Mouse (Mus musculus): ENCODE data around the gene Ankrd9. TPM values are rescaled to one million over a fixed set of nuclear protein-coding genes. Genes with fewer than 3 reads are reported as not detected.

Ankrd9 gene
- polyA plus RNA-seq, 1 experiment = 157 TPM

DNA sequence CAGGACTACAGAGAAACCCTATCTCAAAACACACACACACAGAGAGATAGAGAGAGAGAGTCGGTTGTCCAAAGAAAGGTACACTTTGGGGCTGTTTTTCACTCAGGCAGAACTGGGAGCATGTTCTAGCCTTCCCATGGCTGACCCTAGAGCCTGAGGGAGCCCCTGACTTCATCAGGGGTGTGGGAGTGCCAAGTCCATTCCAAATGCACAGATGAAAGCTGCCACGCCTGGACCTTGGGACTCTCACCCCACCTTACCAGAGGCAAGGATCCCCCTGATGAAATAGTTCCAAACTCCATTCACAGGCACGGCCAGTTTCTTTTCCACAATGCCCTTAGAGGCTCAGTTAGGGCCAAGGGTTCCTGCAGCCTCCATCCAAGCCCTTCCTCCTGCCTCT is 968 bp upstream of the Ankrd9 start:
- TF ChIP-seq POLR2A (IDR thresholded peaks at IDR 0.05; ENCODE audit: control insufficient read depth, low read depth, low read length) (peak; percentile 51; the same call in 1 of the 2 replicates), CTCF (IDR thresholded peaks at IDR 0.05; ENCODE audit: control insufficient read depth, insufficient read depth, insufficient replicate concordance, low read depth, low read length) (no peak)
- Histone ChIP-seq H3K27me3 (ENCODE audit: control insufficient read depth, insufficient read depth, low read length) (no peaks in the 10 kb centered on the region), H3K4me1 (ENCODE audit: control insufficient read depth, insufficient read depth, low read length) (peaks cover 20% of the 10 kb centered on the region), H3K4me3 (ENCODE audit: control insufficient read depth, low read depth, low read length) (peak overlapping the region; percentile 93), H3K36me3 (ENCODE audit: control insufficient read depth, insufficient read depth, low read length) (no peaks in the 10 kb centered on the region), H3K27ac (ENCODE audit: control insufficient read depth, insufficient read depth, low read depth, low read length) (peak overlapping the region; percentile 69)

DNA sequence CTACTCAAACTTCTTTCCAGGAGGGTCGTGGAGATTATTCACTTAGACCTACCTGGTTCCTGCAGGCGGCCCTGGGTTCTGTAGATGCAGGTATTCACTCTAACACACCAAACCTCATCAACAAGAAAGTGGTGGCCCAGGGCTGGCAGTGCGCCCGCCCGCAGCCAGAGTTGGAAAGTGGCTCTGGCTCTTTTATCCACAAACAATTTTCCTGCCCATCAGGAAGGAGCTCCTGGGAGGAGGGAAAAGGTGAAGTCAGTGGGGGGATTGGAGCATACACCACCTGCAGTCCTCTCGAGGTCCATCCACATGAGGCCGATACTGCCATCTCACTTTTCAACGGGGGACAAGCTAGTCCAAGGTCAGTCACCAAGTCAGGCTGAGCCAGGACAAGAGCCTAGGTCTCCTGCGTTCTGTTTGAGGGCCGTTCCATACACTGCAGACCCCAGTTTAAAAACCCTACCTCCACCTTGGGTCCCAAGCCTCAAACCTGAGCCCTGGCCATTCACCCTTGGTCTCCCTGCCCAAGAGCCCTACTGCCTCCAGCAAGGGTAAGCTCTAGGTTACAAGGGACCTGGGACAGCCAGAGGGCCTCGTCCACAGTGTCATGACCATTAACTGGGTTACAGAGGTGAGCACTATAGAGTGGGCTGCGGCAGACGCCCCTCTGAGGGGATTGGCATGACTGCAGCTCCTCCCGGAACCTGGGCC is 789 bp downstream of the Ankrd9 start:
- H3K4me3 ChIP-seq (ENCODE audit: control insufficient read depth, low read depth, low read length) = peak overlapping the region; percentile 93
- H3K36me3 ChIP-seq (ENCODE audit: control insufficient read depth, insufficient read depth, low read length) = no peaks in the 10 kb centered on the region
- H3K27ac ChIP-seq (ENCODE audit: control insufficient read depth, insufficient read depth, low read depth, low read length) = peak overlapping the region; percentile 58
- H3K4me1 ChIP-seq (ENCODE audit: control insufficient read depth, insufficient read depth, low read length) = peaks cover 20% of the 10 kb centered on the region
- H3K27me3 ChIP-seq (ENCODE audit: control insufficient read depth, insufficient read depth, low read length) = no peaks in the 10 kb centered on the region
- TF ChIP-seq POLR2A (IDR thresholded peaks at IDR 0.05; ENCODE audit: control insufficient read depth, low read depth, low read length) = 0 out of 2 replicates have a peak, but pooled peaks have one; percentile 8
- TF ChIP-seq CTCF (IDR thresholded peaks at IDR 0.05; ENCODE audit: control insufficient read depth, insufficient read depth, insufficient replicate concordance, low read depth, low read length) = no peak

DNA sequence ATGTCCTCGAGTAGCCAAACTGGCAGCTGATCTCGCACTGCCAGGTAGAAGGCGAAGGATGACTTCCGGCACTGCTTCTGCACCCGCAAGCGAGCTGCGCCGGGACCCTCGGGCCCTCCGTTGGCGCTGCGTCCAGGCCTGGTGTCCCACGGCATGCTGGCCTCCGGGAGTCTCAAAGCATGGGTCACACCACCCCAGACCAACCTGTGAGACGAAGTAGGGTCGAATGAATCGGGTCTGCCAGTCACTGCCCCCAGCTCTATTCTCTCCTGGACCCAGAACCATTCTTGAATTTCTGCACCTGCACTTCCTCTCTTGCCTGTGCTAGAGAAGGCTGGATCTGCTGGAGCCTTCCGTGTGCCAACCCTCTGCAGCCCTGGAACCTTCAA is 1.5 kb downstream of the Ankrd9 start:
- peaks cover 20% of the 10 kb centered on the region for H3K4me1 ChIP-seq (ENCODE audit: control insufficient read depth, insufficient read depth, low read length)
- H3K27me3 ChIP-seq (ENCODE audit: control insufficient read depth, insufficient read depth, low read length) = no peaks in the 10 kb centered on the region
- TF ChIP-seq POLR2A (IDR thresholded peaks at IDR 0.05; ENCODE audit: control insufficient read depth, low read depth, low read length) = no peak
- TF ChIP-seq CTCF (IDR thresholded peaks at IDR 0.05; ENCODE audit: control insufficient read depth, insufficient read depth, insufficient replicate concordance, low read depth, low read length) = no peak
- peak overlapping the region; percentile 93 for H3K4me3 ChIP-seq (ENCODE audit: control insufficient read depth, low read depth, low read length)
- H3K27ac ChIP-seq (ENCODE audit: control insufficient read depth, insufficient read depth, low read depth, low read length) = no peak overlapping the region
- H3K36me3 ChIP-seq (ENCODE audit: control insufficient read depth, insufficient read depth, low read length) = no peaks in the 10 kb centered on the region

DNA sequence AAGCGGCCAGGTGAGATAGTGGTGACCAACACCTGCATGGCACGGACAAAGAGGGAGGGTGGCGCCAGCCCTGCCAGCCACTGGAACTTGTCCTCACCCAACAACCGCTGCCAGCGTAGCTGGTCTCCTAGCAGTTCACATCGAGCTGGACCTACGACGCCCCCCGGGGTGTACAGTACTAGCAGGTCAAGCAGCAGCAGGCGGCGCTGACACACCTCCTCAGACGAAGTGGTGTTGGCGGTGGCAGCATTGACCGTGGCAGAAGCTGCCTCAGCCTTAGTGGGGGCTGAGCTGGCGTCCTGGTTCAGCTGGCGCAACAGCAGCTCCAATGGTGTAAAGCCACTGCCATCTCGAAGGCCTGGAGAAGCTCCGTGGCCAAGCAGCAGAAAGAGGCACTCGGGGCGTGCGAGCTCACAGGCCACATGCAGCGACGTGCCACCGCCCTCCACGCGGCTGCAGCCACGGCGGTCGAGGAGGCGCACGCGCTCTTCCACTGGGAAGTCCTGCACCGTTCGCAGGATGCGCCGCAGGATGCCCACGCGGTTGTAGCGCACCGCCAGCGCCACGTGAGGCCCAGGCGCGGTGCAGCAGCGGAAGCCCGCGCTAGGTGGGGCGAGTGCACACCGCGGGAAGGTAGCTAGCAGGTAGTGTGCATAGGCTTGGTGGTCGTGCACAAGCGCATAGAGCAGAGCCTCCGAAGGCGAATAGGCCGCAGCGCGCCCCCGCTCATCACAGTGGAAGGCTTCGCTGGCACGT is 2.1 kb downstream of the Ankrd9 start:
- H3K4me1 ChIP-seq (ENCODE audit: control insufficient read depth, insufficient read depth, low read length) = peaks cover 20% of the 10 kb centered on the region
- no peaks in the 10 kb centered on the region for H3K36me3 ChIP-seq (ENCODE audit: control insufficient read depth, insufficient read depth, low read length)
- no peak overlapping the region for H3K27ac ChIP-seq (ENCODE audit: control insufficient read depth, insufficient read depth, low read depth, low read length)
- peak overlapping the region; percentile 93 for H3K4me3 ChIP-seq (ENCODE audit: control insufficient read depth, low read depth, low read length)
- no peaks in the 10 kb centered on the region for H3K27me3 ChIP-seq (ENCODE audit: control insufficient read depth, insufficient read depth, low read length)
- TF ChIP-seq POLR2A (IDR thresholded peaks at IDR 0.05; ENCODE audit: control insufficient read depth, low read depth, low read length) (peak; percentile 53; the same call in 1 of the 2 replicates), CTCF (IDR thresholded peaks at IDR 0.05; ENCODE audit: control insufficient read depth, insufficient read depth, insufficient replicate concordance, low read depth, low read length) (no peak)

DNA sequence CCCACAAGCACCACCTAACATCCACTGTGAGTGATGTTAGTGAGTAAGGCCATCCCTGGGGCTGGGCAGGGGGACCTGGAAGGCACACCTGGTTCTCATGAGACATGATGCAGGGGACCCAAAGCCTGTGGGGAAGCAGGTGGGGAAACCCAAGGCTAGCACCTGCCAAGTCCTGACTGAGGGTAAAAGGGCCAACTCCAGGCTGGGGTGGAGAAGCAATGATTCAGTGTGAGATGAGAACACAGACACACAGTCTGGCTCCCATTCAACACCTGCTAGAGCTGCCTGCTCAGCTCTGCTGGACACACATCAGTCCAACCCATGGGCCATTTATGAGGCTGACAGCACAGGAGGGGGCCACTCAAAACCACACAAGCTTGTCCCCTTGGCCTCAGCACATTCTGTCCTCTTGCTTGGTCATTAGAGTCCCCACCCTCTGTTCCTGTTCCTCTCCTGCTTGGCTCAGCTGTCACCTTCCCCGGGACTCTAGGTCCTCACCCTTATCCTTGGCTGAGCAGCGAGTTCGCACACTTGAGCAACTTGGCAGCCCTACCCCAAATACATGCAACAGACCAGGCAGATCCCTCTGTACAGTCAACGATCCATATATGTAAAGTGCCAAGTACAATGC is 2.9 kb downstream of the Ankrd9 start:
- no peaks in the 10 kb centered on the region for H3K36me3 ChIP-seq (ENCODE audit: control insufficient read depth, insufficient read depth, low read length)
- no peaks in the 10 kb centered on the region for H3K27me3 ChIP-seq (ENCODE audit: control insufficient read depth, insufficient read depth, low read length)
- H3K4me1 ChIP-seq (ENCODE audit: control insufficient read depth, insufficient read depth, low read length) = peaks cover 20% of the 10 kb centered on the region
- no peak overlapping the region for H3K27ac ChIP-seq (ENCODE audit: control insufficient read depth, insufficient read depth, low read depth, low read length)
- TF ChIP-seq CTCF (IDR thresholded peaks at IDR 0.05; ENCODE audit: control insufficient read depth, insufficient read depth, insufficient replicate concordance, low read depth, low read length) (no peak), POLR2A (IDR thresholded peaks at IDR 0.05; ENCODE audit: control insufficient read depth, low read depth, low read length) (no peak)
- peak overlapping the region; percentile 93 for H3K4me3 ChIP-seq (ENCODE audit: control insufficient read depth, low read depth, low read length)

DNA sequence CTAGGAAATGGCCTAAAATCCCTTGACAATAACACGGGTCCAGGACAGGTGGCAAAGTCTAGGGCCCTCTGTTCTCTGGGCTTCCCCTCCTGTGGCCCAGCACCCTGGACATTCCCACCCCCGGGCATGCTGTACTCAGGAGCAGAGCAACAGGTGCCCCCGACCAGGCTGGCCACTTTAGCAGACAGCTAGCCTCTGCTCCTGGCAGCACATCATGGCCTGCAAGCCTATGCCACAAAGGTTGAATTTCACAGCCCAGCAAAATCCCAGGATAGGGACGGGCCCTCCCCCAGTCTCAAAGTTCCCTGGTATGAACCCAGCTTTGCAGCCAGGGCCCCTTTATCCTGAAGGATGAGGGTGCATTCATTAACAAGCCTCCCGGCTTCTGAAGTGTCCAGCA is 3.5 kb downstream of the Ankrd9 start:
- Histone ChIP-seq H3K27me3 (ENCODE audit: control insufficient read depth, insufficient read depth, low read length) (no peaks in the 10 kb centered on the region), H3K36me3 (ENCODE audit: control insufficient read depth, insufficient read depth, low read length) (no peaks in the 10 kb centered on the region), H3K4me1 (ENCODE audit: control insufficient read depth, insufficient read depth, low read length) (peaks cover 20% of the 10 kb centered on the region), H3K4me3 (ENCODE audit: control insufficient read depth, low read depth, low read length) (peak overlapping the region; percentile 93), H3K27ac (ENCODE audit: control insufficient read depth, insufficient read depth, low read depth, low read length) (no peak overlapping the region)
- TF ChIP-seq POLR2A (IDR thresholded peaks at IDR 0.05; ENCODE audit: control insufficient read depth, low read depth, low read length) (no peak), CTCF (IDR thresholded peaks at IDR 0.05; ENCODE audit: control insufficient read depth, insufficient read depth, insufficient replicate concordance, low read depth, low read length) (no peak)

DNA sequence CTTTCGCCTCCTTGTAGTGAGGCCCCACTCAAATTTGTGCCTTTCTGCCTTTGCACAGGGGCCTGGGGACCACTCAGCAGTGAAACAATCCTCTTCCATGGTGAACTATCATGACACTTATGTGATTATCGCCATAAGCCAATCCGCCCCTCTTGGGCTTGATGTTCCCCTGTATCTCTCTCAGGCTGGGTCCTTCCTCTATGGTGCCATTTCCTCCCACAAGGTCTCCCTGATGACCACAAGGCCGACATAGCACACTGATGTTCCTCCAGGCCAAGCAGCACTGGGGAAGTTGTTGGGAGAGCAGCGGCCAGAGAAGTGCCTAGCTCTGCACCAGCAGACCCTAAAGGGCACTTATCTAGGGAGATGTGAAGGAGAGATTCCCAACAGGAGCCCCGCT is 4.1 kb downstream of the Ankrd9 start:
- Histone ChIP-seq H3K4me1 (ENCODE audit: control insufficient read depth, insufficient read depth, low read length) (peaks cover 20% of the 10 kb centered on the region), H3K27me3 (ENCODE audit: control insufficient read depth, insufficient read depth, low read length) (no peaks in the 10 kb centered on the region), H3K4me3 (ENCODE audit: control insufficient read depth, low read depth, low read length) (no peak overlapping the region), H3K36me3 (ENCODE audit: control insufficient read depth, insufficient read depth, low read length) (no peaks in the 10 kb centered on the region; the same call in 1 of the 2 replicates), H3K27ac (ENCODE audit: control insufficient read depth, insufficient read depth, low read depth, low read length) (no peak overlapping the region)
- no peak for TF ChIP-seq CTCF (IDR thresholded peaks at IDR 0.05; ENCODE audit: control insufficient read depth, insufficient read depth, insufficient replicate concordance, low read depth, low read length)
- TF ChIP-seq POLR2A (IDR thresholded peaks at IDR 0.05; ENCODE audit: control insufficient read depth, low read depth, low read length) = no peak

Measured in testis, adult 2 months (tissue).